Mouse (Mus musculus) small intestine, adult 2 months (tissue): Measurements from ENCODE around the gene Cib4. TPM values are rescaled to one million over a fixed set of nuclear protein-coding genes. Genes with fewer than 3 reads are reported as not detected.

Source experiments
- H3K27ac ChIP-seq: fragments of 200-500 bp; 2 replicates; pipeline ENCODE4 v1.5.1; 2012; ENCODE audit warnings: low read depth, low read length, control low read depth, inconsistent platforms; ENCODE audit not compliant: insufficient read depth
- H3K27me3 ChIP-seq: fragments of 200-500 bp; 2 replicates; pipeline ENCODE4 v1.6.1; 2012; ENCODE audit warnings: mild to moderate bottlenecking, moderate library complexity, low read length, inconsistent platforms; ENCODE audit not compliant: control insufficient read depth, insufficient read depth
- H3K36me3 ChIP-seq: fragments of 200-500 bp; 2 replicates; pipeline ENCODE4 v1.6.1; 2012; ENCODE audit warnings: mild to moderate bottlenecking, low read length, control low read depth, inconsistent platforms; ENCODE audit not compliant: control insufficient read depth, insufficient read depth
- H3K4me1 ChIP-seq: fragments of 200-500 bp; 2 replicates; pipeline ENCODE4 v1.6.1; 2012; ENCODE audit warnings: low read length, inconsistent platforms, mixed read lengths; ENCODE audit not compliant: control insufficient read depth, insufficient read depth, insufficient read length
- H3K4me3 ChIP-seq: fragments of 200-500 bp; 2 replicates; pipeline ENCODE4 v1.5.1; 2012; ENCODE audit warnings: low read depth, mild to moderate bottlenecking, control low read depth, inconsistent platforms, low read length, moderate library complexity
- CTCF ChIP-seq: fragments of 200-500 bp; IDR thresholded peaks from 2 replicates; pipeline ENCODE4 v1.5.1; 2012; ENCODE audit warnings: low read depth, mild to moderate bottlenecking, control low read depth, inconsistent platforms, low read length, moderate library complexity, mixed read lengths; ENCODE audit not compliant: insufficient replicate concordance, insufficient read length; ENCODE audit errors: extremely low read depth
- POLR2A ChIP-seq: fragments of 200-500 bp; IDR thresholded peaks from 2 replicates; pipeline ENCODE4 v1.6.1; 2012; ENCODE audit warnings: low read depth, mild to moderate bottlenecking, control low read depth, inconsistent platforms, low read length, moderate library complexity
- WGBS: fragments of 180-500 bp; shearing (Covaris S2); methylation state at CpG from one replicate; pipeline ENCODE4 v1.1.7; 2018; 5-methylcytosine and 5-hydroxymethylcytosine counted together
- polyA plus RNA-seq: library from polyadenylated mRNA; depleted of rRNA; stranded (reverse); fragments of >200 nt; gene quantifications from 2 replicates; pipeline ENCODE4 v1.2.3, GENCODE M21; 2012

Gene Cib4
- polyA plus RNA-seq, 1 experiment = not detected

- Histone ChIP-seq H3K27me3 (no peaks in the 10 kb centered on the region), H3K27ac (no peak overlapping the region), H3K36me3 (no peaks in the 10 kb centered on the region), H3K4me3 (no peak overlapping the region), H3K4me1 (no peaks in the 10 kb centered on the region)
- TF ChIP-seq POLR2A = no peak
- TF ChIP-seq CTCF = no peak
- 82% methylated on average over 8 of the region's 8 CpGs for WGBS
Observed at GRCm38 (mm10) chr5:30551022-30551638, 5.5 kb upstream of the Cib4 start.

- 62% methylated on average over 9 of the region's 9 CpGs for WGBS
- Histone ChIP-seq H3K4me1 (no peaks in the 10 kb centered on the region), H3K36me3 (no peaks in the 10 kb centered on the region), H3K4me3 (no peak overlapping the region), H3K27ac (no peak overlapping the region), H3K27me3 (no peaks in the 10 kb centered on the region)
- TF ChIP-seq CTCF (no peak), POLR2A (no peak)
Observed at GRCm38 (mm10) chr5:30550334-30551021, 4.8 kb upstream of the Cib4 start.

- 70% methylated on average over 2 of the region's 2 CpGs for WGBS
- Histone ChIP-seq H3K4me1 (no peaks in the 10 kb centered on the region), H3K4me3 (no peak overlapping the region), H3K27ac (no peak overlapping the region), H3K36me3 (no peaks in the 10 kb centered on the region), H3K27me3 (no peaks in the 10 kb centered on the region)
- no peak for TF ChIP-seq POLR2A
- TF ChIP-seq CTCF = no peak
Observed at GRCm38 (mm10) chr5:30548681-30549080, 3.0 kb upstream of the Cib4 start.

GRCm38 (mm10) chr5:30536051-30536570, 9.5 kb downstream of the Cib4 start:
- H3K4me1 ChIP-seq = no peaks in the 10 kb centered on the region
- no peaks in the 10 kb centered on the region for H3K27me3 ChIP-seq
- 27% methylated on average over 7 of the region's 7 CpGs for WGBS
- no peak overlapping the region for H3K4me3 ChIP-seq
- TF ChIP-seq POLR2A = no peak
- no peak for TF ChIP-seq CTCF
- H3K27ac ChIP-seq = no peak overlapping the region
- H3K36me3 ChIP-seq = no peaks in the 10 kb centered on the region

GRCm38 (mm10) chr5:30534637-30535036, 11.0 kb downstream of the Cib4 start:
- Histone ChIP-seq H3K4me3 (no peak overlapping the region), H3K4me1 (no peaks in the 10 kb centered on the region)
- 60% methylated on average over 6 of the region's 6 CpGs for WGBS

GRCm38 (mm10) chr5:30528906-30529305, 16.7 kb downstream of the Cib4 start:
- Histone ChIP-seq H3K27me3 (no peaks in the 10 kb centered on the region), H3K4me1 (no peaks in the 10 kb centered on the region), H3K27ac (no peak overlapping the region), H3K36me3 (no peaks in the 10 kb centered on the region), H3K4me3 (no peak overlapping the region)
- WGBS = 43% methylated on average over 4 of the region's 4 CpGs
- no peak for TF ChIP-seq POLR2A
- no peak for TF ChIP-seq CTCF

More at GRCm38 (mm10) chr5:30534637-30535036, 11.0 kb downstream of the Cib4 start:
- H3K36me3 ChIP-seq = no peaks in the 10 kb centered on the region
- no peak for TF ChIP-seq CTCF
- no peak for TF ChIP-seq POLR2A
- no peak overlapping the region for H3K27ac ChIP-seq
- H3K27me3 ChIP-seq = no peaks in the 10 kb centered on the region

- WGBS = 87% methylated on average over 5 of the region's 5 CpGs
- no peak overlapping the region for H3K27ac ChIP-seq
- TF ChIP-seq CTCF (no peak), POLR2A (no peak)
Observed at GRCm38 (mm10) chr5:30527129-30527528, 18.5 kb downstream of the Cib4 start.

More at GRCm38 (mm10) chr5:30527129-30527528, 18.5 kb downstream of the Cib4 start:
- no peaks in the 10 kb centered on the region for H3K4me1 ChIP-seq
- H3K36me3 ChIP-seq = no peaks in the 10 kb centered on the region
- H3K27me3 ChIP-seq = no peaks in the 10 kb centered on the region
- no peak overlapping the region for H3K4me3 ChIP-seq
